Mouse (Mus musculus): ENCODE results near the gene Senp3. TPM values are rescaled to one million over a fixed set of nuclear protein-coding genes. Genes with fewer than 3 reads are reported as not detected.
A peak's percentile ranks its signal among the peaks of the same experiment; 100 is the strongest.

Senp3 gene
- polyA plus RNA-seq, 1 experiment from 2014 or later, result 134 TPM

DNA sequence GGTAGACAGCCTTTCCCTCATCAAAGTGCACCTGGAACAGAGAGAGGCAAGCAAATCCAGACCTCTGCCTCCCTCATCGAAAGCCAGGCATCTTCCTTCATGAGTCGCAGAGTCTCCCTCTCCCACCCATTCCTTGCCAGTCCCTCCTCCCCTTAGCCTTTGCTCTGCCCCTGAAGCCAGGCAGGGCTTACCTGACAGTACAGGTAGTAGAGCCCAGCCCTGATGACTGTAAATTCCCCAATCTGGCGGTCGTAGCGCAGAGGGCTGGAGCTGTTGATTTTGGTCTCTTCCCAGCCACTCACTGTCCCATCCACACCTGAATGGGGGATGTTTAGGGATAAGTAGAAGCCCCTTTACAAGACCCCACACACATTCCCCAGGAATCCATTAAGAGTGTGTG, 5.2 kb upstream of the Senp3 start:
- Histone ChIP-seq H3K4me3 (no peak overlapping the region), H3K9me3 (no peaks in the 10 kb centered on the region), H3K36me3 (no peaks in the 10 kb centered on the region), H3K27me3 (no peaks in the 10 kb centered on the region), H3K4me1 (peaks cover 15% of the 10 kb centered on the region), H3K27ac (0 out of 2 replicates have a peak overlapping the region, but pooled peaks have one; percentile 54), H3K4me2 (replicated peaks) (no peak overlapping the region), H3K9ac (peak overlapping the region; percentile 15; the same call in 1 of the 2 replicates)
- ATAC-seq (ENCODE audit: insufficient number of reproducible peaks, insufficient read depth, low FRiP score, low TSS enrichment), result no peak
- 51% methylated on average over 5 of the region's 5 CpGs for WGBS

DNA sequence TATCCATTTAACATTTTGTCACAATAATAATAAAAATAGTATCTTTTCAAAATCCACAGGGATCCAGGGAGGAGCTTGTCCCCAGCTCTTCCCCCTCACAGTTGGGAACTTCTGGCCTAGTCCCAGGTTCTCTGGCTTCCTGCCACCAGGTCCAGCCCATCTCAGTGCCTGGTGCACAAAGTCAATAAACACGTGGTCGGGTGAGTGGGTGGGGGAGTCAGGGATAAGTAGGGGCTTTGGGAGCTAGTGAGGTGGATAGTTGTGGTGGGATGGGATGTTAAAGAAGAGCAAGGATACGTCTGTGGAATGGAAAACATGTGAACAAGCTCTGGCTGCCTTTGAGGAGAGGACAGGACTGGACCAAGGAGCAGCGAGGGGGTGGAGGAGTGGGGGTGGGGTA, 4.5 kb upstream of the Senp3 start:
- Histone ChIP-seq H3K9me3 (no peaks in the 10 kb centered on the region), H3K27ac (no peak overlapping the region), H3K27me3 (no peaks in the 10 kb centered on the region), H3K4me3 (no peak overlapping the region), H3K4me1 (peaks cover 15% of the 10 kb centered on the region), H3K9ac (0 out of 2 replicates have a peak overlapping the region, but pooled peaks have one; percentile 15), H3K36me3 (no peaks in the 10 kb centered on the region), H3K4me2 (replicated peaks) (no peak overlapping the region)
- ATAC-seq (ENCODE audit: insufficient number of reproducible peaks, insufficient read depth, low FRiP score, low TSS enrichment), result no peak
- WGBS, result 16% methylated on average over 4 of the region's 4 CpGs

DNA sequence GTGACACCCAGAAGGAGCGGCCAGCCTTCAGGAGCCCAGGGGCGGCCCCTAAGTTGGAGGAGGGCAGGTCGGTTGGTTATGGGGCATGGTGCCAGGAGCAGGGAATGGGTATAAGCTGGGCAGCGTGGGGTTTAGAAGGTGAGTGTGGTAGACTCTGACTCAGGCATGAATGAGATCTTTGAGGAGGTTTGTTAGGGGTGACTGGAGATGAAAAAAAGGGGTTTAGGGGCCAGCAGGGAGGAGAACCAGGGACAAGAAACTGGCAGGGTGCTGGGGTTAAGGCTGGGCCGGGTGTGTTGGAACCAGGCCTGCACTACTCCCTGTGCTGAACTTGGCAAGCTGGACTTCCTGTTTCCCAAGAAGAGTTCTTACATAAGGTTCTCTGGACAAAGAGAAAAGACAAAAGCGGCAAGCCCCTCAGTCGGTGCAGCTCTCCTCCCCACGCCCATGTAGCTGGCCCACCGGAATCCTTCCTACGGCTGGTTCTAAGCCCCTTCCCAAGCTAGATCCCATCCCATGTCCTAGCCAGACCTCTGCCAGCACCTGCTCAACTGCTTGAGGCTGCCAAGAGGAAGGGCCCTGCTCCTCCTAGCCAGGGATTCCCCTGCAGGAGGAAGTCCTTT, 3.8 kb upstream of the Senp3 start, which contains the start of gene Tnfsf13:
Tnfsf13 (minus strand) TSS at position 259 of the 623 bp plus-strand sequence.
- Histone ChIP-seq H3K4me3 (no peak within 1 kb of the TSS), H3K36me3 (no peaks in the 10 kb centered on the region), H3K4me2 (replicated peaks) (no peak within 1 kb of the TSS), H3K27ac (peak within 1 kb of the TSS; percentile 54; the same call in 1 of the 2 replicates), H3K27me3 (no peaks in the 10 kb centered on the region), H3K9me3 (no peaks in the 10 kb centered on the region), H3K4me1 (peaks cover 19% of the 10 kb centered on the region), H3K9ac (0 out of 2 replicates have a peak within 1 kb of the TSS, but pooled peaks have one; percentile 15)
- 73% methylated on average over 10 of the region's 10 CpGs for WGBS
- ATAC-seq (ENCODE audit: insufficient number of reproducible peaks, insufficient read depth, low FRiP score, low TSS enrichment), result no peak

DNA sequence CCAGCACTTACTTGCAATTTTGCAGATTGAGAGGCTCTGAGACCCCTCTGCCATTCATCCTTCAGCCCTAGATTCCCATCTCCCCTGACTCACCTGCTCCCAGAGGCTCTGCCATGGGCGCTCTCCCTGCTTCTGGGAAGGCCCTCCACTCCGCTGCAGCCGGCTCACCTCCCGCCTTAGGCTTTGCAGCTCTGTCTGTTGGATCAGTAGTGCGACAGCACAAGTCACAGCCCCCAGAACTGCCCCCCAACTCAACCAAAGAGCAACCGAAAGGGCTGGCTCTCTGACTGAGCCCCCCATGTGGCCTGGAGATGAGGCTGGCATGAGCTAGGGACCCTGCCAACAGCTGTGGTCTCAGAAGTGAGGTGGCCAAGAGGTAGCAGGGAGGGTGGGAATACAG, 3.1 kb upstream of the Senp3 start:
- peaks cover 26% of the 10 kb centered on the region for H3K4me1 ChIP-seq

DNA sequence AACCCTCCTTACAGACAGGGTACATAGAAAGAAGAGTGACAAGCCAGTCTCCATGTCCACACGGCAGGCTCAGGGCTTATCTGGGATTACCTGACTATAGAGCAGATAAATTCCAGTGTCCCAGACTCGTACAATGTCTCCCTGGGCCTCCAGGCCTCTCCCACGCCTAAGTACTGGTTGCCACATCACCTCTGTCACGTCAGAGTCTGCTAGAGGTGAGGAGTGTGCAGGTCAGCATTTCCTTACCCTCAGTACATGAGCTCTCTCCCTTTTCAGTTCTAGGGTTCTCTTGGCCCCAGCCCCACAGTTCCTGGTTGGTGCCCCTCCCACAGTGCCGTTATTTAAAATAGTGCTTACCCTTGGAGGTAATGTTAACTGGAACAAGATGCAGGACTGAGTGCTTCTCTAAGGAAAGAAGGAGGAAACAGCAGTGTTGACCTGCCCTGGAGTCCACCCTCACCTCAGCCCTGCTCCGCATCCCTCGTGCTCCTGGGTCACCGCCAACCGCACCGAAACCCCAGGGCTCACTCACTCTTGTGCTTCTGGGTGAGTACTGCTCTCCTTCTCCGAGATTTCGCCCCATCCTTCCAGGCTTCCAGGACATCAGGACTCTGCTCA, 2.4 kb upstream of the Senp3 start:
- Histone ChIP-seq H3K4me3 (no peak overlapping the region), H3K9ac (no peak overlapping the region), H3K9me3 (no peaks in the 10 kb centered on the region), H3K4me2 (replicated peaks) (no peak overlapping the region), H3K4me1 (peaks cover 31% of the 10 kb centered on the region), H3K27me3 (no peaks in the 10 kb centered on the region), H3K27ac (no peak overlapping the region; the same call in 1 of the 2 replicates), H3K36me3 (peaks cover 8% of the 10 kb centered on the region)
- 74% methylated on average over 12 of the region's 12 CpGs for WGBS
- ATAC-seq (ENCODE audit: insufficient number of reproducible peaks, insufficient read depth, low FRiP score, low TSS enrichment), result no peak

More for the DNA sequence above, 3.1 kb upstream of the Senp3 start:
- ATAC-seq (ENCODE audit: insufficient number of reproducible peaks, insufficient read depth, low FRiP score, low TSS enrichment), result no peak
- H3K27ac ChIP-seq, result no peak overlapping the region
- H3K27me3 ChIP-seq, result no peaks in the 10 kb centered on the region
- peaks cover 4% of the 10 kb centered on the region for H3K36me3 ChIP-seq
- no peak overlapping the region for H3K9ac ChIP-seq
- no peak overlapping the region for H3K4me2 ChIP-seq (replicated peaks)
- 81% methylated on average over 6 of the region's 6 CpGs for WGBS
- H3K4me3 ChIP-seq, result no peak overlapping the region
- no peaks in the 10 kb centered on the region for H3K9me3 ChIP-seq

DNA sequence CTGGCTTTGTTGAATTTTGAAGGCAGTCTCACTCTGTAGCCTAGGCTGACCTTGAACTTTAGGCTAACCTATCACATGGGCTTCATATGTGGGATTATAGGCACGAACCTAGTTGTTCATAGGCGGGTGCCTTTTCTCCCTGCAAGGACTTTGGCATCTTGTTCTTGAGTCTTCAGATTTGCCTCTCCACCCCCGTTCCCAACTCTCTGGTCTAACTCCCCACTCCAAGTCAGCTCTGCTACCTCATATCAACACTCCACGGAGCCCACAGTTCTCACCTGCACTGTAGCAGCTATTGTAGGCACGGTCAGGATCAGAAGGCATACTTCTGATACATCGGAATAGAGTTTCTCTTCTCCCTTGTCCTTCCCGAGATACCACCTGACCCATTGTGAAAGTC, 1.7 kb upstream of the Senp3 start:
- WGBS, result 74% methylated on average over 7 of the region's 7 CpGs
- Histone ChIP-seq H3K27ac (peak overlapping the region; percentile 97), H3K36me3 (peaks cover 12% of the 10 kb centered on the region), H3K9me3 (no peaks in the 10 kb centered on the region), H3K27me3 (no peaks in the 10 kb centered on the region), H3K9ac (0 out of 2 replicates have a peak overlapping the region, but pooled peaks have one; percentile 27), H3K4me1 (peaks cover 32% of the 10 kb centered on the region), H3K4me2 (replicated peaks) (no peak overlapping the region), H3K4me3 (no peak overlapping the region)
- ATAC-seq (ENCODE audit: insufficient number of reproducible peaks, insufficient read depth, low FRiP score, low TSS enrichment), result no peak

DNA sequence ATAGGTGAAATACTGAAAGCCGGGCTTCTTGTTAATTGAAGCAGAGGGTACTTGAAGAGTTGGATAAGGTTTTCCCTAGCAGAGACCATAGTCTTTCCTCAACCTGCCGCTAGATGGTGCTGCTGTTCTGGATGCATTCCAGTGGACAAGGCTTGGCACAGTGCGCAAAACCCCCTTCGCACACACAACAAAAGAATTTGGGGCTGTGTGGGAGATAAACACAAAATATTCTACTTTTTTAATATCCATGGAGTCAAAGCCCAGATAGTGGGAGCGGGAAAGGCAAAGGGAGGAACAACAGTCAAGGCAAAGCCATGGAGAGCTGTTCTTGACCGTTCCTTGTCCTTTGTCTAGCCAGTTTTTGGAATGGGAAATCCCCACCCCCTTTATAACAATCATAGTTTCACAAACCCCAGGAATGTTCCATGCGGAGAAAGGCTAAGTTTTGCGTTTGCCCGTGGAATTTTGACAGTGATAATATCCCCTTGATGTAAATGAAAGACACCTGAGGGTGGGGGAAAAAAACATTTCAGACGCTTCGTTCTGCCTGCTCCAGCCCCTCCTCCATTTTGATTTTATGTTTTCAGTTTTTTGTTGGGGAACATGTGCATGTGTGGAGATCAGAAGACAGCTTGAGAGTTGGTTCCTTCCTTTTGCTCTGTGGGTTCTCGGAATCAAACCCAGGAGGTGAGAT, 1.1 kb upstream of the Senp3 start:
- 9% methylated on average over 12 of the region's 12 CpGs for WGBS
- Histone ChIP-seq H3K9ac (peak overlapping the region; percentile 27; the same call in 1 of the 2 replicates), H3K27ac (peak overlapping the region; percentile 97), H3K4me2 (replicated peaks) (peak overlapping the region; percentile 93), H3K4me1 (peaks cover 32% of the 10 kb centered on the region), H3K36me3 (peaks cover 18% of the 10 kb centered on the region), H3K9me3 (no peaks in the 10 kb centered on the region), H3K4me3 (peak overlapping the region; percentile 12; the same call in 1 of the 2 replicates), H3K27me3 (no peaks in the 10 kb centered on the region)
- no peak for ATAC-seq (ENCODE audit: insufficient number of reproducible peaks, insufficient read depth, low FRiP score, low TSS enrichment)

DNA sequence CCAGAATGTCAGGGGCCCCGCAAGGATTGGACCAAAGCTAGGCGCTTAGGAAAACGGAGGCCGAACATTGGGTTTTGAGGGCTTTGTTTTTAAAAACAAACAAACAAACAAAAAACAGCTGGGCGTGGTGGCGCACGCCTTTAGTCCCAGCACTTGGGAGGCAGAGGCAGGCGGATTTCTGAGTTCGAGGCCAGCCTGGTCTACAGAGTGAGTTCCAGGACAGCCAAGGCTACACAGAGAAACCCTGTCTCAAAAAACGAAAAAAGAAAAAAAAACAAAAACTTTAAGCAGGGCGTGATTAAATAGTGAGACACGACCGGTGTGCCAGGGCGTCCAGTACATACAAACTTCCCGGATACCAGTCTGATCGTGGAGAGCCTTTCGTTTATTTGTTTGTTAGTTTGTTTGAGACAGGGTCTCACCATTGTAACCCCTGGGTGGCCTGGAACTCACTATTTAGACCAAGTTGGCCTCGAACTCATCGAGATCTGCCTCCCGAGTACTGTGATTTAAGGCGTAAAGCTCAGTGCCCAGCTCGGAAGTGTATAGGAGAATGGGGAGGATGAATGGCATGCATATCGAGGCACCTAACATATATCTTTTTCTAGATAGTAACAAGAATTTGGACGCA, 440 bp upstream of the Senp3 start:
- Histone ChIP-seq H3K27me3 (no peaks in the 10 kb centered on the region), H3K27ac (peak overlapping the region; percentile 97), H3K36me3 (peaks cover 24% of the 10 kb centered on the region), H3K9ac (peak overlapping the region; percentile 88), H3K4me1 (peaks cover 32% of the 10 kb centered on the region), H3K9me3 (no peaks in the 10 kb centered on the region), H3K4me3 (peak overlapping the region; percentile 84), H3K4me2 (replicated peaks) (peak overlapping the region; percentile 93)
- no peak for ATAC-seq (ENCODE audit: insufficient number of reproducible peaks, insufficient read depth, low FRiP score, low TSS enrichment)
- 26% methylated on average over 24 of the region's 24 CpGs for WGBS

DNA sequence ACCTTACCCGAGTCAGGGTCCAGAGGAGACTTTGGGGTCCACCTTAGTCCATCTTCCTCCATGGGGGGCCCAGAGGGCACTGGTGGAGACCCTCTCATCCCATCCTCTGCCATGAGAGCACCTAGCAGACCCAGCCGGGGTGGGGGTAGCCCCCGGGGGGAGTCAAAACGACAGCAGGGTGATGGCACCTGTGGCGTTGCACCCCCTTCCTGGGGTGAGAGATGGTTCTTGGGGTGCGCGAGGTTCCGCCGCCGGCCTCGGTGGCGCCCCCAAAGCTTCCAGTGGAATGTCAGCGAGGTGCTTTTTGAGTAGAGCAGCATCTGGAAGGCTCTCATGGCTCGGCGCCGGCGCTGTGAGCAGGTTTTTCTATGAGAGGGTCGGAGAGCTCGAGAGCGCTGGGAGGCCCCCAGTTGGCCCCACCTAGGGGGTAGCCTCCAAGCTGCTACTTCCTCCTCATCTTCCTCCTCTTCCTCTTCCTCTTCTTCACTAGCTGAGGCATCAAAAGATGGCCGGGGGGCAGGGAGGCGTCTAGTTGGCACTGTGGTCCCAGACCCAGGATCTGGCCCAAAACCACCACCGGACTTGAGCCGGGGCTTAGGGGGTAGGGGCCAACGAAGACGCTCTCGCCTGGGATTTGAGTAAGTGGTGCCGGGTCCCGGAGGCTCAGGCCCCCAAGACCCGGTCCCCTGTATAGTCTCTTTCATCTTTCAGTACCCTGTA, 1.6 kb downstream of the Senp3 start:
- peaks cover 24% of the 10 kb centered on the region for H3K4me1 ChIP-seq
- H3K27me3 ChIP-seq, result no peaks in the 10 kb centered on the region
- 90% methylated on average over 30 of the region's 30 CpGs for WGBS
- peak overlapping the region; percentile 84 for H3K4me3 ChIP-seq
- peak overlapping the region; percentile 88 for H3K9ac ChIP-seq
- peaks cover 44% of the 10 kb centered on the region for H3K36me3 ChIP-seq
- H3K27ac ChIP-seq, result no peak overlapping the region
- no peaks in the 10 kb centered on the region for H3K9me3 ChIP-seq
- peak overlapping the region; percentile 93 for H3K4me2 ChIP-seq (replicated peaks)
- ATAC-seq (ENCODE audit: insufficient number of reproducible peaks, insufficient read depth, low FRiP score, low TSS enrichment), result no peak

DNA sequence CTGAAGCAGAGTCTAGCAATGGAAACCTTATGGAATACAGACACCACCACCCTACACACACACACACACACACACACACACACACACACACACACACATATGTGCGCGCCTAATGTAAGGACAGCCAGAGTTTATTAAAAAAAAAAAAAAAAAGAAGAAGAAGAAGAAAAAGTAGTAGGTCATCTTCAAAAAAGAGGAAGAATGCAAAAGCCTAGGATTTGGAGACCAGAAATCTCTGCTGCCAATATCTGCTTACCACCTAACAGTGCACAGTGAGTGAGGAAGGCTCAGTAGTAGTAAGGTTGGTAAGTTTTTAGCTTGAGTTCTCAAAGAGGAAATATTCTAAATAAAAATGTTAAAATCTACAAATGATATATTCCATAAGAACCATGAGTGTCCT, 2.7 kb downstream of the Senp3 start:
- Histone ChIP-seq H3K4me2 (replicated peaks) (no peak overlapping the region), H3K4me1 (peaks cover 24% of the 10 kb centered on the region), H3K27ac (no peak overlapping the region), H3K27me3 (no peaks in the 10 kb centered on the region), H3K9me3 (no peaks in the 10 kb centered on the region), H3K9ac (no peak overlapping the region), H3K4me3 (no peak overlapping the region), H3K36me3 (peaks cover 56% of the 10 kb centered on the region)
- 100% methylated on average over 2 of the region's 2 CpGs for WGBS
- ATAC-seq (ENCODE audit: insufficient number of reproducible peaks, insufficient read depth, low FRiP score, low TSS enrichment), result no peak

DNA sequence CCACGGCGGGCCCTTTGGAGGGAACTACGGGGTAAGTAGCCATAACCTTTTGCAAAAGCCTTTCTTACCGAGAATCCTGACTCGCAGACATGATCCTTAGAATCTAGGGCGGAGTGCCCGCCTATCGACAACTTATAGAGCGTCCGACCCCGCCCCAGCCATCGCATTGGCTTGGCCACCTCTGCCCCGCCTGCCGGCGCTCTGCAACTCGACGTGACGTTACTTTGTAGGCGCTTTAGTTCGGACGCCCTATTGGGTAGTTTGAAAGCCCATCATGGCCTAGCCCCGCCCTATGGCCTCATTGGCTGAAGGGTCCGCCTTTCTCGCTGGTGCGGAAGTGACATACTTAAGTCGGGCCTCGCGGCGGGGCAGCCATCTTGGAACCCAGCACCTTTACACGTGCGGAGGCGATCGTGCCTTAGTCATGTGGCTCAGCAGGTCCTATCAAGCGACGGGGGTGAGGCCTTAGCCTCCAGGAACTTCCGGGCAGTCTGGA, 9.6 kb downstream of the Senp3 start, which contains the start of gene Eif4a1:
Eif4a1 (minus strand) TSS at position 213 of the 496 bp plus-strand sequence.
- H3K4me2 ChIP-seq (replicated peaks), result peak within 1 kb of the TSS; percentile 82
- H3K4me3 ChIP-seq, result peak within 1 kb of the TSS; percentile 100
- H3K27ac ChIP-seq, result peak within 1 kb of the TSS; percentile 97
- H3K36me3 ChIP-seq, result peaks cover 78% of the 10 kb centered on the region
- under 1% methylated on average over 36 of the region's 36 CpGs for WGBS
- H3K27me3 ChIP-seq, result no peaks in the 10 kb centered on the region
- no peaks in the 10 kb centered on the region for H3K9me3 ChIP-seq
- H3K9ac ChIP-seq, result peak within 1 kb of the TSS; percentile 100
- peaks cover 15% of the 10 kb centered on the region for H3K4me1 ChIP-seq
- ATAC-seq (ENCODE audit: insufficient number of reproducible peaks, insufficient read depth, low FRiP score, low TSS enrichment), result peak; percentile 99
